33 mouse cellular contexts compared by ENCODE assay signal in the genomic region with DNA sequence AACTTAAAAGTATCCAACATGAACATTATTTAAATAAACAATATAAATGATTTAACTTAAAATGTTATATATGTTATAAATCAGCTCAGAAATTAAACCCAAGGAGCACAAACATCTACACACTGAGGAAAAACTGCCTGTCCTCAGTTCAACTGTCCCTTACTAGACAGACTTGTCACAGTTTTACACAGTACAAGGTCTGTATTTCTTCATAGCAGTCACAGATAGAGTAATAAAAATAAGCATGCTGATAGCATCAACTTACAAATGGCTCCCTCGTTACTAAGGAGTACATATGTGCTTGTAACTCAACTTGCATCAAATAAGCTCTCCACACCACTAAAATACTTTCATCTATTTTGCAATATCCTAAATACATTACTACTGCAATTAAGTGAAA.
"Had no signal": no experiment of that assay in that cellular context is flagged by ENCODE, and none has a peak within 500 bp of the region (broad histone marks: within the 10 kb centered on the region; RNA-seq: fewer than 3 reads in every experiment).

No protein-coding gene starts in this region.

- DNase-seq: heart, postnatal 10 days; heart, postnatal 14 days; heart, postnatal 36 days; heart, postnatal 4 days; kidney, adult 11 months; kidney, adult 18-20 months; kidney, adult 2 months; kidney, adult 8-10 months; kidney, adult 9 months; kidney, postnatal 10 days; kidney, postnatal 14 days; kidney, postnatal 25 days; kidney, postnatal 36 days; kidney, postnatal 4 days; layer of hippocampus, adult 9-11 months; layer of hippocampus, postnatal 36 days had no signal

- H3K4me1 ChIP-seq: heart, embryonic 10.5 days; hindbrain, embryonic 12.5 days had no signal

- H3K27ac ChIP-seq: heart, embryonic 10.5 days; heart, embryonic 13.5 days; heart, embryonic 15.5 days; hindbrain, embryonic 10.5 days; hindbrain, embryonic 12.5 days; hindbrain, embryonic 13.5 days; hindbrain, embryonic 14.5 days; hindbrain, embryonic 15.5 days; hindbrain, postnatal 0 days; kidney, embryonic 15.5 days; kidney, postnatal 0 days; layer of hippocampus, adult 2 months; left cerebral cortex, adult 2 months had no signal

- ATAC-seq: hindbrain, embryonic 16.5 days; hindbrain, postnatal 0 days; inflammation-experienced regulatory T-cells, adult 6 months had no signal

- H3K4me2 ChIP-seq: heart, embryonic 11.5 days; heart, embryonic 12.5 days; heart, embryonic 13.5 days; heart, embryonic 15.5 days; hindbrain, embryonic 12.5 days; hindbrain, embryonic 13.5 days; hindbrain, embryonic 14.5 days; hindbrain, embryonic 15.5 days; kidney, embryonic 15.5 days had no signal

- H3K9ac ChIP-seq: heart, embryonic 12.5 days; heart, embryonic 13.5 days; heart, embryonic 15.5 days; hindbrain, embryonic 12.5 days; hindbrain, embryonic 13.5 days; hindbrain, embryonic 14.5 days; hindbrain, embryonic 15.5 days; kidney, embryonic 15.5 days had no signal

- H3K27me3 ChIP-seq: heart, embryonic 12.5 days; heart, embryonic 13.5 days; heart, embryonic 15.5 days; hindbrain, embryonic 12.5 days; hindbrain, embryonic 13.5 days; hindbrain, embryonic 15.5 days; kidney, embryonic 15.5 days had no signal

- H3K4me3 ChIP-seq: heart, embryonic 10.5 days; heart, embryonic 12.5 days; heart, embryonic 13.5 days; heart, embryonic 15.5 days; hindbrain, embryonic 10.5 days; hindbrain, embryonic 12.5 days; hindbrain, embryonic 13.5 days; hindbrain, embryonic 15.5 days; kidney, embryonic 15.5 days; layer of hippocampus, adult 2 months; left cerebral cortex, adult 2 months had no signal

- H3K9me3 ChIP-seq: heart, embryonic 10.5 days; heart, embryonic 12.5 days; heart, embryonic 13.5 days; heart, embryonic 15.5 days; hindbrain, embryonic 10.5 days; hindbrain, embryonic 12.5 days; hindbrain, embryonic 13.5 days; hindbrain, embryonic 15.5 days; kidney, embryonic 15.5 days had no signal
